Mouse (Mus musculus) heart, adult 18-20 months (tissue): Measurements from ENCODE around the gene Oaz2. TPM values are rescaled to one million over a fixed set of nuclear protein-coding genes. Genes with fewer than 3 reads are reported as not detected.
A peak's percentile ranks its signal among the peaks of the same experiment; 100 is the strongest.
"Not testable (repeated sequence)": the region's sequence is repeated elsewhere in the genome, so short reads cannot be mapped to it uniquely, and the experiment has no call there.

Experiments used
- DNase-seq, 2 experiments: peaks; one replicate each; pipeline ENCODE4 v3.0.0; 2021 to 2022; ENCODE audit warnings: mixed read lengths in 1 of 2
- total RNA-seq, 2 experiments: library from RNA; stranded (reverse); gene quantifications; 2 replicates each; pipeline ENCODE4 v1.2.3; 2021

Oaz2 gene
- total RNA-seq, 2 experiments from 2014 or later = 201 to 238 TPM

GRCm38 (mm10) chr9:65651957-65652356 lies 15.8 kb upstream of the Oaz2 start:
- DNase-seq = not testable (repeated sequence)

GRCm38 (mm10) chr9:65653741-65654140 lies 14.1 kb upstream of the Oaz2 start:
- no peak for DNase-seq

GRCm38 (mm10) chr9:65654700-65655237 lies 13.0 kb upstream of the Oaz2 start:
- DNase-seq = no peak

GRCm38 (mm10) chr9:65655540-65655939 lies 12.3 kb upstream of the Oaz2 start:
- peak in 1 of 2 experiments; percentile 25 for DNase-seq

GRCm38 (mm10) chr9:65657218-65657617 lies 10.6 kb upstream of the Oaz2 start:
- DNase-seq = no peak

- no peak for DNase-seq
Observed at GRCm38 (mm10) chr9:65661029-65661428, 6.8 kb upstream of the Oaz2 start.

- no peak for DNase-seq
Observed at GRCm38 (mm10) chr9:65661493-65661892, 6.3 kb upstream of the Oaz2 start.

GRCm38 (mm10) chr9:65664163-65664562 lies 3.6 kb upstream of the Oaz2 start:
- peak; percentile 54 to 85 for DNase-seq

GRCm38 (mm10) chr9:65666042-65666441 lies 1.8 kb upstream of the Oaz2 start:
- DNase-seq = peak; percentile 62 to 86

GRCm38 (mm10) chr9:65671431-65671931 lies 3.7 kb downstream of the Oaz2 start:
- DNase-seq = peak; percentile 68 to 87

GRCm38 (mm10) chr9:65672996-65673395 lies 5.2 kb downstream of the Oaz2 start:
- DNase-seq = peak; percentile 25 to 39

GRCm38 (mm10) chr9:65675461-65676357 lies 7.9 kb downstream of the Oaz2 start:
- no peak for DNase-seq

- peak; percentile 98 for DNase-seq
Observed at GRCm38 (mm10) chr9:65676358-65677118, 8.7 kb downstream of the Oaz2 start.

GRCm38 (mm10) chr9:65677119-65677462 lies 9.3 kb downstream of the Oaz2 start:
- DNase-seq = peak in 1 of 2 experiments; percentile 45

GRCm38 (mm10) chr9:65679181-65679761 lies 11.5 kb downstream of the Oaz2 start:
- peak; percentile 72 to 79 for DNase-seq

- no peak for DNase-seq
Observed at GRCm38 (mm10) chr9:65680938-65681633, 13.3 kb downstream of the Oaz2 start.

- no peak for DNase-seq
Observed at GRCm38 (mm10) chr9:65681634-65681940, 13.8 kb downstream of the Oaz2 start.

GRCm38 (mm10) chr9:65682183-65682582 lies 14.4 kb downstream of the Oaz2 start:
- no peak for DNase-seq

GRCm38 (mm10) chr9:65682994-65683393 lies 15.2 kb downstream of the Oaz2 start:
- DNase-seq = peak in 1 of 2 experiments; percentile 54

GRCm38 (mm10) chr9:65684704-65685103 lies 16.9 kb downstream of the Oaz2 start:
- DNase-seq = no peak

GRCm38 (mm10) chr9:65689869-65690268 lies 22.1 kb downstream of the Oaz2 start:
- not testable (repeated sequence) for DNase-seq

GRCm38 (mm10) chr9:65692466-65692865 lies 24.7 kb downstream of the Oaz2 start:
- no peak for DNase-seq
